Mouse (Mus musculus) heart, postnatal 0 days (tissue): ENCODE data around the gene Arhgap15.

Experiments
- CTCF ChIP-seq: IDR thresholded peaks from 2 replicates; pipeline ENCODE4 v1.5.1; 2016; ENCODE audit warnings: antibody characterized with exemption, control low read depth, low read depth
- EP300 ChIP-seq: IDR thresholded peaks from 2 replicates; pipeline ENCODE4 v1.6.1; 2016; ENCODE audit warnings: antibody characterized with exemption, low read depth

DNA sequence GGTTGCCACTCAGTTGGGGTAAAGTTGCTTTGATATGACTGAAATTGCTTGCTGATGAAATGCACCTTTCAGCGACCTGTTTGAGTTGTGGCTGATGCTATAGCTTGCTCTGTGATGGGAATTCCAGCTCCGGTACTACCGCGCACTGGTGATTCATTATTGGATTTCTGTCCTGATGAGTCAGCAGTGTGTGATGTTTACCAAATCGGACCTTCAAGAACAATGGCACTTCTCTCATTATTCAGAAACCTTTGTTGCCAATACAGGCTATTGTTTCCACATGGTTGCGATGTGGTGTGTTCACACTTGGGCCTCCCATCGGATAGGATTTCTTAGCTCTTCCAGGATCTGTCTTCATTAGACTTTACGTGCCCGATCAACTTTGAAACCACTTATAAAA is 681.9 kb downstream of the Arhgap15 start:
- no peak for TF ChIP-seq EP300
- TF ChIP-seq CTCF = no peak
